Mouse (Mus musculus) gastrocnemius, postnatal 36 days (tissue): ENCODE results near the gene Gsc. TPM values are rescaled to one million over a fixed set of nuclear protein-coding genes. Genes with fewer than 3 reads are reported as not detected.

Experiments
- DNase-seq, 2 experiments: peaks; one replicate each; pipeline ENCODE4 v3.0.0; 2022
- intact Hi-C: fragments of 180-260 bp; cut with DNase I; formaldehyde crosslinking; loops from one replicate; pipeline ENCODE4 v1.15.1; 2025
- long read RNA-seq, 2 experiments: library from polyadenylated mRNA; stranded (forward); transcript quantifications; one replicate each; pipeline ENCODE4 v2.0.0; 2021
- total RNA-seq, 2 experiments: library from RNA; stranded (reverse); gene quantifications; 2 replicates each; pipeline ENCODE4 v1.2.3; 2021

Gsc gene
- not detected for total RNA-seq
- long read RNA-seq, experiment 1: 0 reads
- long read RNA-seq, experiment 2: 0 reads

DNA sequence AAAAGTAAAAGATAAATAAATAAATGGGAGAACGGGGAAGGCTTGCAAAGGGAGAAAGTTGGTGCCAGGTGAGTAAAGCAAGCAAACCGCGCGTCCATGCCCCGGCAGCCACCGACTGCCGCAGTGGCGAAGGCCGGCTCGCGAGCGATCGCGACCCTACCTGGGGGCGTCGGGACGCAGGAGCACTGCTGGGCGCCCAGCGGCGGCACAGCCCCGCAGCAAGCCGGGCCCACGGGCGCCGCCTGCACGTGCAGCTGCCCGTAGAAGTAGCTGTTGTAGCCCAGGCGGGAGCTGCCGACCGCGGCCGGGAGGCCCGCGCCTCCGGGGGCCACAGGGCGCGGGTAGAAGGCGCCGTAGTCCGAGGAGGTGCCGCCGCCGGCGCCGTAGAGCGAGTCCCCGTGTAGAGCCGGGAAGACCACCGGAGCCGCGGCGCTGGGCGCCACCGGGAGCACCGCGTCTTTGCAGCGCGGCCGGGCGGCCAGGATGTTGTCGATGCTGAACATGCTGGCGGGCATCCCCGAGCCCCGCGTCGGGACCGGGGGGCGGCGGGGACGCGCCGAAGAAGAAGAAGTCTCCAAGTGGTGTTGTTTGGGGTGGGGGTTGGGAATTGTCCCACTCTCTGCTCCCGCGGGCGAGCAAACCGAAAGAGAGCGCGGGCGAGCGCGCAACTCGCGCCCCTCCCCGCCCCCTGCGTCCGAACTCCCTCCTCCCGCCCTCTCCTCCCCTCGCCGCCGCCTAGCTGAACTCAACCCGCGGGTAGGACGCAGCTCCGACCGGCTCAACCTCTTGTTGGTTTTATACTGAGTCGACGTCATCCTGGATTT lies at the start of gene Gsc:
Gsc (minus strand) TSS at position 730 of the 824 bp plus-strand sequence.
- peak in 1 of 2 experiments; percentile 42 for DNase-seq
- intact Hi-C loops: no loop called here

DNA sequence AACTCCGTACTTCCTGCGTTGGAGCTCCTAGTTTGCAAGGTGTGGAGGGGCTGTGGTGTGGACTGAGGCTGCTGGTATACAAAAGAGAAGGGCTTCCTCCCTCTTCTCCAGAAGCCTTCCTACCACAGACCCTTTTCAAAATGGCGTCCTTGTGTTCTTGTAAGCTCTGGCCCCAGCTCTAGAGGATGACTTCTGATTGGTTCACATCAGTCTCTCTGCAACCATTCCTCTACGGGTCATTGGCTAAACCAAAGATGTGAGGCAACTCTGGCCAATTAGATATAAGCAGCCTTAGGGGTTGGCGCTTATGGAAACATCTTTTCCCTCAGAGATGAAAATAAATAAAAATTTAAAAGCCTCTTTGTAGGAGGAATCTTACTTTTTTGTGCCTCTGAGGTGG lies 46.6 kb upstream of the Gsc start:
- no peak for DNase-seq
- intact Hi-C loops: no loop called here

DNA sequence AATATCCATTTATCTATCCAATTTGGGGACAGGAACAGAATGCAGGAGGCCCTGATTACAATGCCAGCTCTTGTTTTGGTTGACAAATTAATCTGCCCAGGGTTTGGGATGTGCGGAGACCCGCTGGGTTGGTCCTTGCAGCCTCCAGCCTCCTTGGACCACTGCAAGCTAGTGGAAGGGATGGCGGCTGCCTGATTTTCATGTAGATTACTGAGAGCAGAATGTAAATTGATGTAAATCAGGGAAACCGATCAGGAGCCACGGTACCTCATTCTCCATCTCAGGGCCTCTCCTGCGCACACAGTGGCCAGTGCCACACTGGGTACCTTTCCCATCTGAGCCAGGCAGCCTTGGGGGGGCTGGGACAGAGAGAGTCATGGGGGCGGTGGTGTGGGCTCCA lies 34.8 kb upstream of the Gsc start:
- intact Hi-C loops: no loop called here
- no peak for DNase-seq

DNA sequence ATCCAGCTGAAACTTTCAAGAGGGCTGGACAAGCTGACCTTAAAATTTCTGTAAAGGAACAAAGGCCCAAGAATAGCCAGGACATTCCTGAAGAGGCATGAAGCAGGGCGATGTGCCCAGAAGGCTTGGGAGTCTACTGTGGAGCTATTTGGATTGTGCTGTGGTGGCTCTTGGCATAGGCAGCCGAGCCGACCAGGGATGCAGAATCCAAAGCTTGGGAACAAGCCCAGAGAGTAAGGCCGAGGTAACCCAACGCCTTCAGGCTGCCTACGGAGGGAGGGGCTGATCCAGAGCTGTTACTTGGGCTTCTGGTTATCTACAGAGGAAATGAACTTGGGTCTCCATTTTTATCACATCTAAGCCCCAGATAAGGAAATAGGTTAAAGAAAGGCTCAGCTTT lies 18.9 kb upstream of the Gsc start:
- DNase-seq: peak in 1 of 2 experiments; percentile 65
- intact Hi-C loops: no loop called here

DNA sequence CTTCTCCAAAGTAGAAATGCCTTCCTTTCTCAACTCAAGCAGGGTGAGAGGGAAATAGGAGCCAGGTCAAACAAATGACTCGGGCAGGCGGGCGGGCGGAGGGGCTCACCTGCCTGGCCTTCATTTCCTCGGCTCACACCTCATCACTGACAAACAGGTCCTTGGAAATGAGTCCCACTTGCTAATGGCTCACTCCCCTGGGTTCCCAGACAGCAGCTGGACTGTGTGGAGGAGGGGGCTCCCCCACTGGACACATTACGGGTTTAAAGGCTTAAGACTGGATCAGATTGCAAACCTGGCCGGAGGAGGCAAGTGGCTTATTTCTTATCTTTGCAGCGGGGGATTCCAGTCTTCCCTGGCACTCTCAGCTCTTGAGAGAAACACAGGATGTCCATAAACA lies 13.1 kb upstream of the Gsc start:
- intact Hi-C loops: no loop called here
- DNase-seq: no peak

DNA sequence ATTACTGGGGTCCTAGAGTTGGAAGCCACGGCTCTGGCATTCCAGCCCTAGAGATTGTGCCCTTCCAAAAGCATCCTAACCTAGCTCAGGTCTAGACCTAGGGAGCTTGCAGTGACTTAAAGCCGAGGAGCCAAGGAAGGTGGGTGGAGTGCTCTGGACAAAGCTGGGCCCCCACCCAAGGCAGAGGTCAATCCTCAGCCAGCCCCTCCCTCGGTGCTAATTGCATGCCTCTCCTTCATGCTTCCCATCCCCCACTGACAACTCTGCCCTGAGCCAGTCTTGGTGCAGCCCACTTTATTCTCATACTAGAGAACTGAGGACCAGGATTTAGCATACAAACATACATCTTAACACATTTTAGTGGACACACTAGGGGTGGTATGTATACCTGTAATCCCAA lies 12.0 kb upstream of the Gsc start:
- intact Hi-C loops: no loop called here
- DNase-seq: no peak

DNA sequence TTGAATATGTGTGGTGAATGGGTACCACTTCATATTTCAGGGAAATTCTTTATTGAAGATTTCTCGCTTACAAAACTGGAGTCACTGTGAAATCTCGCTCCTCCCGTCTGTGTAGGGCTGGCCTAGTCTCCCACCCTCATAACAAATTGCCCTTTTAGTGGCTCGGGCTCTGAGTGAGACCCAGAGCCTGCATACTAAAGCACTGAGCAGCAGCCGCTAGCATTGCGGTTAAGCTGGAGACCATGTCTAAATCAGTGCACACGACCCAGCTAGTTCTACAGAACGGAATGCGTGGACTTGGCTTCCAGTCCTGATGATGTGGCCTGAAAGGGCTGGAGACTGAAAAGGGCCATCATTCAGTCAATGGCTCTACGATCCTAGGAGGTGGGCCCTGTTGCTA lies 7.9 kb upstream of the Gsc start:
- intact Hi-C loops: no loop called here
- DNase-seq: no peak

DNA sequence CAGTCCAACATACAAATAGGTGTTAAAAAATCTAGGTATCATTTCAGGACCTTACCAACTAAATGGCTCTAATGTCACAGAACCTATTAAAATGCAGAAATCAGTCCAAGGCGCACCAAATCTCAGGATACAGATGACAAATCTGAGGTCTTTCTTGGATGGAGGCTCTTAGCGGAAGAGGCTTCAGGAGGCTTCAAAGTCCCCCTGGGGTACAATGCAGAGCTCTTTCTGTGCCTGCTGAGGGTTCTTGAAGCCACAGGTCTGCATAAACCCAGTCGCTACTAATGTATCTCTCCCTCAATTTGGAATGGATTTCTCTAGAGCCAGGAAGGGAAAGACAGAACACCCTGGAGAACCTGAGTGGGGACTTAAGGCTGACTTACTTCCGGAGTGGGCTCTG lies 5.1 kb upstream of the Gsc start:
- DNase-seq: no peak
- intact Hi-C loops: no loop called here

DNA sequence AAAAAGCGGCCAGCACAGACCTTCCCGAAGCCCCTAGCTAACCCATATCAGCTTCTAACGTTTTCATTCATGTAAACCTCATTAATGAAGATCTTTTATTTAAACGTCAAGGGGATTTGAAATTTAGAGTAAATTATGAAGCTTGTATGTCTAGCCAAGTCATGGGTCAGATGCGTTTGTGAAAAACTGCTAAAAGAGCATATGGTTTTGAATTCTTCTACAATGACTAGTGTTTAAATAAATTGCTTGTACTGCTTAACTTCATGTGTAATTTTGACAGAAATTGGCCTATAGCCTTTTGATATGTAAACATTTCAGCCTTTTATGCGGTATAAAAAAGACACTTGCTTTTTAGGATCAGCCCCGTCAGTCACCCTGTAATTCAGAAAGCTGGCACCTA lies 4.4 kb upstream of the Gsc start:
- no peak for DNase-seq
- intact Hi-C loops: no loop called here

DNA sequence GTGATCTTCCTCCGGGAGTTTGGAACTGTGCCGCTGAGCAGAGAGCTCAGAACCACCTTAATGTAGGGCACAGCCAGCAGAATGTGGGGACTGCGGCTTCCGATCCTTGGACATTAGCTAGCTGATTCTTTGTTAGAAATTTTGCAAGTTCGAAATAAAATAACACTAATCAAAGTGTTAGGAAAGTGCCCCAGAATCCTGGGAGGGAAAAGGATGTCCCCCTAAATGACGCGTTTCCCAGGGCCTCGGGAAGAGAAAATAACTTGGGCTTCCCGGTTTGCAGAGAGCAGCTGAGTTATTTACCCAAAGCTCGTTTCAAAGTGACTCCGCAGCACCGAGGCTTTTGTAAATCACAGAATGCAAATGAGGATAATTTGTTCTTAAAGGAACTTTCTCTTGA lies 3.9 kb upstream of the Gsc start:
- intact Hi-C loops: no loop called here

DNA sequence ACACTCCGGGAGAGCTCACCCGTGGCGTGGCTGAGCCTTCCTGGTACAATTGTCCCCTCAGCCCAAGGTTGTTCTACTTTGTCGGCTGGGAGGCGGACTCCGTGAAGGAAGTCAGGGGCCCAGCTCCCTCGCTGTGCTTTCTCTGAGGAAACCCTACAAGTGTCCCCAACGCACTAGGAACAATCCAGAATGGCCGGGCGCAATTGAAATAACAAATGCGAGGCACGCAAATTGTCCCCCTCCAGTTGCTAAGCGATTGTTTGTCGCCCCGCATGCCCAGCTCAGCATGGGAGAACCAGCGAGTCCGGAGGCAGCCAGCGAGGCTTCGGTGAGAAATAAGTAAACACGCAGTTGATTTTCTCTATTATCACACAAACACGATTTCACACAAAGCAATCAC lies 2.8 kb upstream of the Gsc start:
- no peak for DNase-seq
- intact Hi-C loops: no loop called here

More for the DNA sequence above, 3.9 kb upstream of the Gsc start:
- DNase-seq: no peak

DNA sequence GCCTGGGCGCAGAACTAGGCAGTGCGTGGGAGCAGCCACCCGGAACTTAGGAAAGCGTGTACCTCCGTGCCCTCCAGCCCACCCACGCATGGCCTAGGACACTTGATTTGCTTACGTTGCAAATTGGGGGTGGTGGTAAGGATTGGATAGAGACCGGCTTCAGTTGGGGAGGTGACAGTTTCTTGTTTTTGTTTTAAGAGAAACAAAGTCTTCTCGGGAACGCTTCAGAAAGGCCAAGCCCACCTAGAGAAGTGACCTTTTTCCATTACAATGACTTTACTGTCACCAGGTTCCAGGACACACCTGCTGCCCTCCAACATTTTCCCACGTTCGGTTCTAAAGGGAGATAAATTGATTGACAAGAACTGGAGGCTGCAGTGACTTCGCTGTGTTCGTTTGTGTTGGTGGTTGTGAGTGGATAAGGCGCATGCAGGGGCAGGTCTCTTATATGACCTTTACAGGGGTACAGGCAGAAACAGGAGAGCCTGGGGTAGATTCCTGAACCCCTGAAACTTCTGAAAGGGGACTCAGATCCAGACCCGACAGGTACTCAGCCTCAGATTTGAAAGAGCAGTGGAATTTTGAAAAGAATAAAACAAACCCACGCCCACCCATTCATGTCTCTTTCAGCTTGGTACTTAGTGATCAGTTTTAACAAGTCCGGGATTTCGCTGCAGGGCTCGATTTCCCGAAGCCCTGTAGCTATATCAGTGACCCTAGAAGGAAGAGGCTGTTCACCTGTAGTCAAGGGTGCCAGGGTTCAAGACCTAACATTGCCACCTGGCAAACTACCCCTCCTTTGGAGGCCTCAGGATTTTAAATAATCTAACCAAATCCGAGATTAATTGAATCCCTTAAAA lies 2.0 kb upstream of the Gsc start:
- DNase-seq: no peak
- intact Hi-C loops: no loop called here

DNA sequence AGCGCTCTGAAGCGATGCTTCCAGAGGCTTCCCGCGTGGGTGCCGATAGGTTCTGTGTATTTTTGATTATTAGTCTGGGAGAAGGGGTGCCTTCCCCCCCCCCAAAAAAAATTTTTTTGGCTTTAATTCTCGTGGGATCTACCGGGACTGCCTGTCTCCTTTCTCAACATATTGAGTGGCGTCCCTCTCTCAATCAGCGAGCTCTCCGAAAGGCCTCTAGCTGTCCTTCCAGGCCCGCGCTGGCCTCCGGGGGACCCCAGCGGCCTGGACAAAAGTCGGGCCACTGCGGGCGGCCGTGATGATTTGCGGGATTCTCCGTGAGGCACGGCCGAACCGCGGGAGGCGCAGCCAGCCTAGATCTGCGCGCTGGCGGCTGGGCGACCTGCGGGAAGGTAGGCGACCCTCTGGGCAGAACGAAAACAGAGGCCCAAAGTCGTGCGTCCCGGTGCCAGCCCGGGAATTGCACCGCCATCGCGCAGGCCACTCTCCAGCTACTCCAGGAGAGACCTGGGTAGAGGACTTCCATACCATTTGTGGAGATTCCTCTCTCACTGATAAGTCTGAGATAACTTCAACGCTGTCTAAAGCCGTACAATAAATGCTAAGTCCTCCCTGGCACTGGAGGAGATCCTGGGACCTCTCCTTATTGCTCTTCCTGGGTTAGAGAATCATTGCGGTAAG lies 1.2 kb upstream of the Gsc start:
- intact Hi-C loops: no loop called here
- no peak for DNase-seq

DNA sequence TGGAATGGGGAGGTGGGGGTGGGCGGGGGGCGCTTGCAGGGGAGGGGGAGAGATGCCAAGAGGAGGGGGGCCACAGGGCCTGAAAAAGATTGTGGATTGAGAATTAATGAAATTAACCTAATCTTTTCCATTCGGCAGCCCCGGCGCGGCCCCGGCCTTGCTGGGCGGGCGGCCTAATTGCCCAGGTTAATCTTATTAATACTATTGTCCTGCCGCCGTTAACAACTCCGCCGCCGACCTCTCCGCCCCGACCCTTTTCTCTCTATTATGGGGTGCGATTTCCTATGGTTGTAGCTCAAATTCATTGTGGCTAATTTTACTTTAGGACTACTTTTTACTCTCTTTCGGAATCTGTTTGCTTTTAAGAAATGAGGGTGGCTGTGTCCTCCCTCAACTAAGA lies 362 bp upstream of the Gsc start:
- intact Hi-C loops: no loop called here
- no peak for DNase-seq

DNA sequence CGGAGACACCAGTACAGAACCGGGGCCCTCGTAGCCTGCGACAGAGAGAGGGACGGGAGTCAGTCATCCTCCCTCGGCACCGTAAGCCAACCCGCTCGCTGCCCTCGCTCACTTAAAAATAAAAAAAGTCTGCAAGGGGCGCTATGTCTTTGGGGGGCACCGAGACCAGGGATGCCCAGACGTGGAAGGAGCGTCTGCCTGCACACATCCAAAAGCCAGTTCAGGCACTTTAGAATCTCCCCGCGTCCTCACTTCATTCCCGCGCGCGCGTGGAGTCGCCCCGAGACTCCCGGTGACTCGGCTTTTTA lies 958 bp downstream of the Gsc start:
- DNase-seq: no peak
- intact Hi-C loops: no loop called here

DNA sequence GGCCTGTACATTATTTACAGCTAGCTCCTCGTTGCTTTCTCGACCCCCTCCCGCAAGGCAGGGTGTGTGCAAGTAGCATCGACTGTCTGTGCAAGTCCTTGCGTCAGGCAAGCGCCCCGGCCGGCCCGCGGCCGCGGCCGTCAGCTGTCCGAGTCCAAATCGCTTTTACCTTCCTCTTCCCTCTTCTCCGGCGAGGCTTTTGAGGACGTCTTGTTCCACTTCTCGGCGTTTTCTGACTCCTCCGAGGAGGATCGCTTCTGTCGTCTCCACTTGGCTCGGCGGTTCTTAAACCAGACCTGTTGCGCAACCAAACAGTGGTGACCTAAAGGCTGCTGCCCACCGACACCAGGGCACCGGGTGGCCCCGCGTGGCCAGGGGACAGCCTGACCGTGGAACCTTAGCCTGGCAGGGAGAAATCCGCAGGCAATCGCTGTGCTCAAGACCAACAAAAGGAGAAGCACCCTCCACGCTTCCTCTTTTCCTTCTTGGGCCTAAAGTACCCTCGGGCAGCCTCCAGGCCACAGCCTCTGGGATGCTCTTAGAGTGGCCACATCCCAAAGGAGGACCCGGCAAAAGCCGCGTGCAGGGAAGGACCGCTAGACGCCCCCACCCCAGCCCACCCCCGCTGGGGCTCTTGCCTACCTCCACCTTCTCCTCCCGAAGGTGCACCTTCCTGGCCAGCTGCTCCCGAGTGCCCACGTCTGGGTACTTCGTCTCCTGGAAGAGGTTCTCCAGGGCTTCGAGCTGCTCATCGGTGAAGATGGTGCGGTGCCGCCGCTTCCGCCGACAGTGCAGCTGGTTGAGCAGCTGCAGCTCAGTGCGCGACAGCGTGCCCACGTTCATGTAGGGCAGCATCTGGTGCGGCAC lies 1.5 kb downstream of the Gsc start:
- intact Hi-C loops: no loop called here
- DNase-seq: no peak

DNA sequence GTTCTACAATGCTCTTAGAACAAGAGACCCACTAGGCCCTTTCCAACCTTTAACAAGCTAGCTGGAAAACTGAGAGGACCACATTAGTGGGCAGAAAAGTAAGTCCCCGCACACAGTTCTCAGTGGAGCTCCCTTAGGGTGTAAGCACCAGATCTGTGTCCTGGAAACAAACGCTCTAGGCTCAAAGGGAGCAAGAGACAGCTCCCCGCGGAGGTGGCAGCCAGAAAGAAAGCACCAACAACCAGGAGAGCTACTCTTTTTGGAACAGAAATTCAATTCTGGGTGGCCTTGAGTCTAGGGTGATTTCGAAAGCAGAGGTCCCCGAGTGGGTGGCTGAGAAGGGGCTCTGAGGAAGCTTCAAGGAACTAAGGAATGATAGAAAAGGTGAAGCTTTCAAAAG lies 2.5 kb downstream of the Gsc start:
- intact Hi-C loops: no loop called here

DNA sequence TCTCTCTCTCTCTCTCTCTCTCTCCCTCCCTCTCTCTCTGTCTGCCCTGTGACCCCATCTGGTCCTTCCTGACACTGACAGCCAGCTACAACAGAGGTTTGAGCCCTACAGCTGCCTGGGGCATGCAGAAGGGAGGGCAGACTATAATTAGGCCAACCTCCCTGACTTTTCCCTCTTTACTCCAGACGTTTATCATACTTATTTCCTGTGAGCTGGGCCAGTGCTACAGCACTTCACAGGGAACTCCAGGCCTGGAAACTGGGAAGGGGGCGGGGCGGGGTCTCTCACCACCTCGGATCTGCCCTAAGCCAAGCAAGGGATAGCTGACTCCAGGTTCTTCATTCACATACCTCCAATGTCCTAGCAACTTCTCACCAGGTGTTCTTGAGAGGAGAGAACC lies 4.3 kb downstream of the Gsc start:
- DNase-seq: no peak
- intact Hi-C loops: no loop called here

More for the DNA sequence above, 2.5 kb downstream of the Gsc start:
- no peak for DNase-seq

DNA sequence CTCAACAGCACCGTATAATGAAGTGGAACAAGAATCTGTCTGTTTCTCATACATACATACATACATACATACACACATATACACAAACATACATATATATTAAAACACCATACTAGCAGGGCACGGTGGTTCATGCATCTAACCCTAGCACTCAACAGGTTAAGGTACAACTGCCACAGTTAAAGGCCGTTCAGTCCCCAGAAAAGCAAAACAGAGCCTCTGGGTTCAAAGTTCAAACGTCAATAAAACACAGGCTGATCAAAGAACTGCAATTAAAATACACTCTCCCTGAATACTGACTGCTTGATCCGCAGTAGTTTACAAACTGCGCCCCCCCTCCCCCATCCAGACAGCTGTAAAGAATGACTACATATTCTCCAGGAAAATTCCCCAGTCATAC lies 5.8 kb downstream of the Gsc start:
- DNase-seq: no peak
- intact Hi-C loops: no loop called here

DNA sequence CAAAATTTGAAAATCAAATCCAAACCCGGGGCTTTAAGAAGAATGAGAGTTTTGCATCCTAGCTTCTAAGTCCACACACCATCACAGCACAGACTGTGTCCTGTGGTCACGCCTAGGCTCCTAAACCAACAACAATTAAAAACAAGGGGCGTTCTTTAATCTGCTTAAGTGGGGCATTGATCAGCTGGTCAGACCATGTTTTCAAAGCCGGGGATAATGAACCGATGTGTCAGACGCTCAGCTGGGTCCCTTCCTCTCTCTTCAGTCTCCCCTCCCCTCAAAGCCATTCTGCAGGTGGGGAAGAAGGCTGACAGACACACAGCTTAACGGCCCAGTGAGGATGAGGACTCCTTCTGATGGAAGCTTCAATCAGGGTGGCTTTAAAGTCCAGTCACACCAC lies 6.2 kb downstream of the Gsc start:
- intact Hi-C loops: no loop called here
- DNase-seq: no peak

DNA sequence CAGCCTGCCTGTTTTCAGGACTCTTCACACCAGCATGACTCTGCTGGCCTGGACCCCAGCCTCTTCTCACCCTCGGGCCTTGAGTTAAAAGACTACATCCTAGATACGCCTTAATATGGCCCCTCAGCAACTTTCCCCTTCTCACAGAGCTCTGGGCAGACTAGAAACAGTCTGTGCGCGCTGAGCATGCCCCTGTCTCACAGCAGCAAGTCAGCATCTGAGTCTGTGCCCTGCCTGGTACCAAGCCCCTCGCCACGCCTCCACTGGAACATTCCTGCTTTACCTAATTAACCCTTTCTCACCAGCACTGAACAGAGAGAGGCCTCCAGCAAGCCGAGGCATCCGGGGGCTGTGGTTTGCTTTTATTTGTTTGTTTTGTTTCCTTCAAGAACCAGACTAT lies 11.8 kb downstream of the Gsc start:
- no peak for DNase-seq
- intact Hi-C loops: no loop called here
